Mouse (Mus musculus): ENCODE measurements around the gene Gm13691.
A peak's percentile ranks its signal among the peaks of the same experiment; 100 is the strongest.
"Not testable (repeated sequence)": the region's sequence is repeated elsewhere in the genome, so short reads cannot be mapped to it uniquely, and the experiment has no call there.

Gene Gm13691

DNA sequence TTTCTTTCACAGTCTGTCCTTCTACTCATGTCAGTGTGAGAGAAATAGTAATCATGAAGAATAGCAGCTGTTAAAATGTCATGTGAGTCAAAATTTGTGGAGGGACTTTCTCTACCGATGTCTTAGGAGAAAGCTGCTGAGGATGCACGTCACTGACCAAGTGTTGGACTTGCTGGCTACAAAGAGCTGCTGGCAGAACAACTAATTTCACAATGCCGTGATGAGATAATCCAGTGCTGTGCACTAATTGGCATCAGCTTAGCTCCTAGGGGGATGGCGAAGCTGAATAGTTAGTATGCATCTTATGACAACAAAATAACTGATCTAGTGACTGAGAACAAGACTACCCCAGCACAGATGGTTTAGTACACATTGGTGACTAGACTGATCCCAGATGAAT lies 34.9 kb downstream of the Gm13691 start:
- peak; percentile 64 for DNase-seq (ENCODE audit: extremely low read depth, low read depth, low spot score)

DNA sequence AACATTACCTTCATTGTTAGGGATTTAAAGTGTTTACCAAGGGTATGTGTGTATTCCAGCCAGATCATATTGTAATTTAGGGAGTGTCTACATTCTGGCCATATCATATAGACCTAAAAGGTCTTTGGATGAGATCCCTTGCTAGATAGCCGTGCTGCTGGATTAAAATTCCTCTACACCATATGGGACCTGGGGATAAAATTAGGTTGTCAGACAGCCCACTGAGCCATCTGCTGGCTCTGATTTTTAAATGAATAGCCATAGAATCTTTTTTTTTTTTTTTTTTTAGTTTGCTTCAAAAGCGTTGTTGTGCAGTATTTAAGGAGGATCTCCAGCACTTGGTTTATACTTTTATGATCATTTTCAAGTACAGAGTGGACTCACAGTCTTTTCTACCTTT lies 42.2 kb downstream of the Gm13691 start:
- DNase-seq (ENCODE audit: extremely low read depth, low read depth, low spot score) = no peak

DNA sequence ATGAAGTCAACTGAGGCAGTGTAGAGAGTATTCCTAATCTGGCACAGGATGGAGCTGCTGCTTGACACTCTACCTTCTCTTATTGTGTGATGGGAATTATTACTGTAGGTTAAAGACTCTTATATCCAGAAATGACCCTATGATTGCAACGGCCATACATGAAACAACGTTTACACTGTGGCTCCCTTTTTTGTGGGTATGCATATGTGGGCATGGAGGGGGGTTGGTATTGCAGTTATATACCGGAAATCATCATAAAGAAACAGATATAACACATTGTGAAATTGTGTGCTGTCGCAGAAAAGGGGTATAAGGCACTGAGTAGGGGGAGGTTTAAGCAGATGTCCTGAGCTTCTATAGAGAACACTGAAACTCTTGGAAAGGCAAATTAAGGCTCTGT lies 45.6 kb downstream of the Gm13691 start:
- no peak for DNase-seq (ENCODE audit: extremely low read depth, low read depth, low spot score)

DNA sequence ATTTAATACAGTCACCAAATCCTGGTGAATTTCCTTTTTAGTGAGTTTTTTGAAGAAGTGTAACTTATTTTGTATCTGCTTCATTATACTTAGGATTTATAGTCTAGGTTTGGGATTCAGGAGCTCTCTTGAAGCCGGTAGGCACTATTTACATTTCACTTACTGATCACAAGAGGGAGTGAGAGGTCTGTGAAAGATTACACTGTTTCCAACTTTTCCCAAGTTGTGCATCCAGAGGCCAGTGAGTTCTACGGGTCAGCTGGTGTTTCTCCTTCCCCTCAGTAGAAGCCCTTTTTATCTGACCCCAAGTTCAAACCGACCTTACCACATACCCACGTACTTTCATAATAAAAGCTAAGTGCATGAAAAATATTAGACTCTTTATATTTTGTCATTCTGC lies 47.0 kb downstream of the Gm13691 start:
- no peak for DNase-seq (ENCODE audit: extremely low read depth, low read depth, low spot score)

DNA sequence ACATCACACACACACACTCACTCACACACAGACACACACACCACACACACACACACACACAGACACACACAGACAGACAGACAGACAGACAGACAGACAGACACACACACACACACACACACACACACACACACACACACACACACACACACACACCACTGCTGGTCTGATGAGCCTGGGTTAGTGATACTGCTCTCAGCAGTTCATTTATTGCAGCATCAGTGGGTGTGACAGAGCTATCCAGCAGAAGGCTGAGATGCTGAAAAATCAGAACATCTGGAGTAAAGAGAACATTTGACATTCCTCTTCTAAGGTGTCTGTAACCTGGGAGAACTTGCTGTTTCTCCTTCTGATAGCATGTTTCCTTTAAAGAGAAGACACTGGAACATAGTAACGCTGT lies 47.6 kb downstream of the Gm13691 start:
- not testable (repeated sequence) for DNase-seq (ENCODE audit: extremely low read depth, low read depth, low spot score)

DNA sequence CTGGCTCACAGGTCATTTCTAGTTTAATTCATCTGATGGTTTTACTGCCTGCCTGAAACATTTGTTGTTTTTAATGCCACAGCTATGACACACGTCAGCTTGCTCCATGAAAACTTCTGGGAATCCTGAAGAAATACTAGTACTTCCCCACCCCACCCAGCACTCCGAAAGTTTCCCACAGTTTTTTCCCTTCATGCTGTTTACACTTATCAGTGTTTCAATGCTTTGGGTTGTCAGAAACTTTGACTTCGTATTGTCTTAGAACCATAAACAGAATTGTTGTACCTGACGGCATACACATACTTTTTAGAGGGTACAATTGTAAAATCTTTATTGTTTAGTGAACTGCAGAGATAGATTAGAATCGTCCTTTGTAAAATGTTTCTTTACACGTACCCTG lies 48.9 kb downstream of the Gm13691 start:
- DNase-seq (ENCODE audit: extremely low read depth, low read depth, low spot score) = no peak
